Mouse (Mus musculus) frontal cortex, postnatal 25 days (tissue): ENCODE measurements around the gene Cacna1c.

Experiments
- DNase-seq, 2 experiments: peaks; one replicate each; pipeline ENCODE4 v3.0.0; 2022; ENCODE audit warnings: low spot score in 2 of 2

The Cacna1c gene

DNA sequence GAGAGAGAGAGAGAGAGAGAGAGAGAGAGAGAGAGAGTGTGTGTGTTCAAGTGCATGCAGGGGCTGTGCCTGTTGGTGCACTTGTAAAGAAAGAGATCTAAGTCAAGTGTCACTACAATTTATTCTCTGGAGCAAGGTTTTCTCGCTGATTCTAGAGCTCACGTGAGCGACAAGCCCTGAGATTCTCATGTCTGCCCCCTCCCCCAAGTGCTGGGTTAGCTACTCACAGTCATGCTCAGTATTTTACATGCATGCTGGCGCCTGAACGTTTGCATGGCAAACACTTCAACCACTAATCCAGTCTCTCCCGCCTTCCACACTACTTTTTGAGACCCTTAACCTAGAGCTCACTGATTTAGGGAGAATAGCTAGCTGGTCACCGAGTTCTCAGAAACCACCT, 99.7 kb downstream of the Cacna1c start:
- DNase-seq: no peak

DNA sequence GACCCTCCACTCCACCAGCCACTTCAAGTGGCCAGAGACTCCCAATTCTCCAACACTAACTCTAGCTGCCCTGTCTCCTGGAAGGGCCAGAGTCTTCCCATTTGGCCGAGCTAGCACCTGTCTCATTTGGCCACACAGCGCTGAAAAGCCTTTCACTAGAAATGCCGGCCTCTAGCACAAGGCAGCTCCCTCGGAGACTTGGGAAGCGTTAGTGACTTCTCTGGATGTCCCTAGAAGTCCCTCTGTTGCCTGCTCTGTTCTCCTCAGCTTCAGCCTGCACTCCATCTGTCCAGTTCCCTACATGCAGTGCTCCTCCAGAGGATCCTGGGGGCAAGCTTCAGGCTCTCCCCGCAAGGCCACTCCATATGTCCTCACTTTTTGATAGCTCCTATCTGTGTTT, 101.1 kb downstream of the Cacna1c start:
- DNase-seq: no peak

DNA sequence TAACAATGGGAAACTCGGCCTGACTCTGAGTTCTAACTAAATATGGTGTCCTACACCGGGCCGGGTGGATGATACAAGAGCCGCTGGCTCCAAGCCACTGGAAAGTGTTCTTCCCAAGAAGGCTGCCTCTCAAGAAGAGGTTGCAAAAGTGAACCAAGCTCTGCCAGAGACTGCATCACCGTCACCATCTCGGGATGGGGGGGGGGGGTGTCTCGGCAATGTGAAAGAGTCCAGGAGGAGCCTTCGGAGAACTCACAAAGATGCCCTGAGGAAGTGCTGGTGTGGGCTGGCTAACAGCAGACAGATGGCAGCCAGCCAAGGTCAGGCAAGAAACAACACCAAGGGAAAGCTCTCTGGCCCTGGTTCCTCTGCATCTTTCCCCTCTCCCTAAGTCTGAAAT, 107.0 kb downstream of the Cacna1c start:
- no peak for DNase-seq

DNA sequence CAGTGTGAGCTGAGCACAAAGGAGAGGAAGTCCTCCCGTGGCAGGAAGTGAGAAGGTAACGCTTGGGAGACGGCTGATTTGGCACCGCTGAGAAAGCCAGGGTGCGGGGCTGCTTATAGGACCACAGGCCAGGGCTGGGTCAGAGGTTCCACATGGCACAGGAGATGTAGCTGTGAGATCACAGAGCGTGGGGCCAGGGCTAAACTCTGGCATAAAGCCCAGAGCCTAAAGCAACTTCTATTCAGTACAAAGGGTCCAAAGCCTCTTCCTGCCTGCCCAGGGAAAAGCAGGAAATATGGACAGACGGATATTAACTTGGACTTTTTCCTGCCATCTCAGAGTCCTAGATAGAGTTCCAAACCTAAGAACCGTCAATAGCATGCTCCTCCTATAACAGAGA, 107.8 kb downstream of the Cacna1c start:
- no peak for DNase-seq

DNA sequence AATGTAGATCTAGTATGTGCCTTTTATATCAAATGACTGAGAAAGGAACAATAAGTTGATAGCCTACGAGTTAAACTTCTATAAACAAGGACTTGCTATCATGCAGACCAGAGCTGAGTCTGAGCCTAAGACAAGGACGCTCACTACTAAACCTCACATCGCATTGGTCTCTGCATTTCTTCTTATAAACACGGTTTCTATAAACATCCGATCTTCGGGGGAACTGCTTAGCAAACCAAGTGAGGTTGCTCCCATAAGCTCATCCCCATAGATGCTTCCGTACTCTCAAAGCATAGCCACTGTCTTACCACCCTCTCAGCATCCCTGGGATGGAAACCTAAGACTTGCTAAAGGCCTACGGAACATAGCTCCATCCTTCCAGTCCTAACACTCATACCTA, 108.3 kb downstream of the Cacna1c start:
- DNase-seq: no peak

DNA sequence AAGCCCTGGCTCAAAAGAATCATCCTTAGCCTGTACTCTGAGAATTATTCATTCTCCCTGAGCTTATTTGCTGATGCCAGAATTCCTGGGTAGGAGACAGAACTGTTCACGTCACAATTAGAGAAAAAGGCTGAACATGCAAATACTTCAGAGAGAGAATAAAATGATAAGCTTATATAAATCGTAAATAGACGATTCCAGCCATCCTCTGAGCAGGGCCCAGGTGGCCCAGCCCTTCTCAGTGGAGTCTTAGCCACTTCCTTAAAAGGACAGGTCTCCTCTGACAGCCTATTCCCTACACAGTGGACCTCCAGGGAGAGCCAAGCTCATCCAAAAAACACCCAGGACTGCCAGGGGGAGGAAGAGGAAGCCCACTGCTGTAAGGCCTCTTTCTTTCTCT, 110.4 kb downstream of the Cacna1c start:
- DNase-seq: no peak

DNA sequence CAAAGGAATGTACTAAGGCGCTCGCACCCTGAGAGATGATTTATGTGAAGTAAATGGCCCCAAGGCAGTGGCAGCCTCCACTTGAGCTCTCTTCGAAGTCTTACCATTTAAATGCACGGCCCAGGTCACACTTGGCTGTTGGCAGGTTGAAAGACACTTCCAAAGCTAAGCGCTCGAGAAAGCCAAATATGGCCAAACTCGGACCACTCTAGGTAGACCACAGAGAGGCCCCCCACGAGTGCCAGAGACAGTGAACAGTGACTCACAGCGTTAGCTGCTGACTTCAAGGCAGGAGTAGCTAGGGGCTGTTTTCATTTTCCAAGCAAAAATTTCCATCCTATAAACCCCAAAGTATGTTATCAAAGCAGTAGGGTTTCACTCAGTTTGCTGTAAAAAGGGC, 111.7 kb downstream of the Cacna1c start:
- no peak for DNase-seq

DNA sequence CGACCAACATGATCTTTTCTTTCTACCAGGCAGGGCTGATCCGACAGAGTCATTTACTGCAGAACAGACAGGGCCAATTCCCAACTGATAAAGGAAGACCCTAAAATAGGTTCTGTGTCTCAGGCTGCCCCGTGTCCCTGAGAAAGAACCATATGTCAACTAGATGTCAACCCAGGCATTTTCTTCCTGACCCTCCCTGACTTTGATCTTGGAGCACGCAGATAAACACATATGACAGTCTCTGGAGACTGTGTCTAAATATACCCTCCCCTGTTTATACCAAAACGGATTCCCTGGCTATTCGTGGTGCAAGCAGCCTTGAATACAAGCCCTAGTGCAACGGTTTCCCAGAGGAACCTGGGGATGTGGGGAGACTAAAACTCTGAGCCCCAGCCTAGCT, 112.7 kb downstream of the Cacna1c start:
- no peak for DNase-seq

DNA sequence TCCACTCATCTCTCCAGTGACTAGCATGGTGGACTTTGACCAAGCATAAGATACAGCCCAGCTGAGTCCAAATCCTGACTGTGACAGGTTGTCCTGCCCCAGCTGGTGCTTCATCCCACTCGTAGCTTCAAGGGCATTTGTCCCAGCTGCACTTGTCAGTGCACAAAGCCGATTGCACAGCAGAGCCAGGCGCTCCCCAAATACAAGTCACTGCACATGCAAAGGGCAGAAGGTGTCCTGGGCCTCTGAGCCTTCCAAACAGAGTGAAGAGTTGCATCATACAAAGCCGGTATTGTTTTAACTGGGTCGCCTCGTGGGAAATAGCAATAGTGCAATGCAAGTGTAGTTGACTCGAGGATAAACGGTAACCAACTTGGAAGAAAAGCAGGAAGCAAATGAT, 113.6 kb downstream of the Cacna1c start:
- no peak for DNase-seq

DNA sequence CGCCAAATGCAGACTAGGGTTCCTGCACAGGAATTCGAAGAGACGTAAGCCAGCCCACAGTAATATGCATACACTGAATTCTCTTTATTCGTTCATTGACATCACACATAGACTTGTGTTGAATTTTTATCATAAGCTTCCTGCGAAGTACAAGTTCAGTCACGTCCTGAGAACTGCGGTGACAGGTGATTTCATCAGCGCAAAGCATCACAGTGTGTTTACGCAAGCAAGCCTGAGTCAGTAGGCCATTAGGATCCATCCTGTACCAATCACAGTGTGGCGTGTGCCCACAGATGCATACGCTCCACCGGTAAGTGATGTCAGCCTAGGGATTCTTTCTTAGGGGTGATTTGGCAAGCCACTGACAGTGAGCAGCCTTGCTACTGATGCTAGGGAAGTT, 114.6 kb downstream of the Cacna1c start:
- no peak for DNase-seq

DNA sequence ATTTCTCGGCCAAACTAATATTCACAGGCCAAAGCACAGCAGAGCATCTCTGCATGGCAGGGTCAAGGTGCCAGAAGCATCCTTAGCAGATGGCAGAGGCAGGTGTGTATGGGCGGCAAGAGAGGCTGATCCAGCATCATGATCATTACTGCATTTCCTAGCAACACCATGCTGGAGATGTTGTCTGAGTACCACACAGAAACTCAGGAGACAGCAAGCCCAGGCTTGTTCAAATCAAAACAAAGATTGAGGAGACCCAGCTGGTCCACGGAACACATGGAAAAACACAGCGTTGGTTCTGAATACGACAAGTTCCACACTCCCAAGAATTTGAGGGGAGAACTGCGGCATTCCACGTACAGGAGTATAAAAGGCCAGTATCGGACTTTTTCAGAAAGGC, 116.6 kb downstream of the Cacna1c start:
- DNase-seq: no peak

DNA sequence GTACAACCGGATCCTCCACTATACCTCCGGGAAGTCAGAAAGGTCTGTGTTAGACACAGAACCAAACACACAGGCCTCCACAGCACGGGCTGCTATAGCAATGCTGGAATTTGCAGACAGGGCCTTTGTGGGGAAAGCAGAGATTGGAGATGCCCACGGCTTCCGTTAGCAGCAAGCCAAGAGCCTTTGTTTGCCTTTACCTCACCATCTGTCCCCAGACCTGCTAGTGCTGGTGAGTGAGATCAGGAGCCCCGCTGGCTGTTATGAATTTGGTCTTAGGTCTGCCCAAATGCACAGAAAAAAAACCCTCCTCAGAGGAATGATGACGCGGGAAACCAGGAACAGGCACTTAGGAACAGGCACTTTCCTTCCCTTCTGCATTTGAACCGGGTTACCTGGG, 117.3 kb downstream of the Cacna1c start:
- no peak for DNase-seq

DNA sequence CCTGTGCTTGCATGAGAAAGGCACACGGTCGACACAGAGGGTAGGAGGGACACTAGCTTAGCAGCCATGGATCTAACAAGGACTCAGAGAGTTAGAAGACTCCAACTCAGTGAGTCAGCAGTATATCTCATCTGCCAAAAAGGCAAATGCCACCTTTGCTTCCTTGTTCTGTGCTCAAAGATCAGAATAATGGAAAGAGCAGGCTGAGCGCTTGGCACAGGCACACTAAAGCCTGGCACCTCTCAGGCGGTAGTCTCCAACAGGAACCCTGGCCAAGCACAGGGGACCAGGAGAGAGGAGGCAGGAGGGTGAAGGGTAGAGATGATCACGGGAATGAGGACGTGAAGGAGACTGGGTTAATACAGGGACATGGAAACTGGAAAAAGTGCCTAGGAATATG, 119.0 kb downstream of the Cacna1c start:
- no peak for DNase-seq

DNA sequence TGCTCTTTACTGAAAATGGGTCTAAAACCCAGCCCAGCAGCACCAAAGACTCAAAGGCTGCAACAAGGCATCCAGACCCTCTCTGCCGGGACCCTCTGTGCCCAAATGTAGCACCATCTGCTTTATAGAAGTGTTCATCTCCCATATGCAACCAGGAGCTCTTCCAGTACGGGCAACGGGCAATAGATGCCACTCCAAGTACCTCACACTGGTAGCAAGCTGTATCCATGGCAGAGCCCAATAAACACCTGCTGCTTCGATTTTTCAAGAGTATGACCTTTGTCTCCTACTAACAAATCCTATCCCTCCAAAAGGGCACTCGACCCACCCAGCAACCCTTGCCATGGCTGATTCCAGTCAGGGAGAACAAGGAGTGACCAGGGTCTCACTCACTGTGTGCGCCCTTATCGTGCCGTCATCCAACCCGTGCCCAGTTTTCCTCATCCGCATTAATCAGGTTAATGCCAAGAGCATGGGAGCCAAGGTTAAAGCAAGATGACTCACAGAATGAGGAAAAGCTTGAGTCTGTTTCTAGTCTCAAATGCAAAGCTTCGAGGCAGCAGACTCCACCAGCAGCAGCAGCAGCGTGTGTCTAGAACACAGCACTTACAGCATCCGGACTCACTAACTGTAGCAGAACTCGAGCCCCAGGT, 122.7 kb downstream of the Cacna1c start:
- DNase-seq: no peak

DNA sequence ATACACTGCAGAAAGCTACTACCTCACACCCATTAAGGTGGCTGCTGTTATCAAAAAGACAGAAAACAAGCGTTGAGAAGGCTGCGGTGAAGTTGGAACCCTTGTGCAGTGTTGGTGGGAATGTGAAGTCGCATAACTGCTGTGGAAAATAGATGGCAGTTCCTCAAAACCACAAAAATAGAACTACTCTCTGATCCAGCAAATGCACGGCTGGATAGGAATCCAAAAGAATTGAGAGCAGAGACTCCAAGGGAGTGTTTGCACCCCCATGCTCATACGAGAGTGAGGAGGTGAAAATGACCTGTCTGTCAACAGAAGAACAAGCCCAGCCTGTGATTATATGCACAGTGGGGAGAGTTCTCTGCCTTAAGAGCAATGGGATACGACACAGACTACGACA, 123.4 kb downstream of the Cacna1c start:
- no peak for DNase-seq

DNA sequence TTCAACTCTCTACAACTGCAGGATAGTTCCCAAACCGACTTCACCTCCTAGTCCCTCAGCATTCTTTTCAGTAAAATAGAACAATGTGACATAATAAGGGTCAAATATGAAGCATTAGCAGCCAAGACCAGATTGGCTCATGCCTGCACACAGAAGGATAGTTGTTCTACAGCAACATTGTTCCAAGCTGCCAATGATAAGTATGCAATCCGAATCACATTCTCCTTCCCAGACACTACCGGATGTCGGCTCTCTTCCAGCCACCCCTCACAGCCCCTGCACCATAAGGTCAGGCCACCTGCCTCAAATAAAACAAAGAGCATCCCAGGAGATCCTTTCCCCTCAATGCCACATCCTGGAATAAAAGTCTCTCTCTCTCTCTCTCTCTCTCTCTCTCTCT, 125.4 kb downstream of the Cacna1c start:
- no peak for DNase-seq

DNA sequence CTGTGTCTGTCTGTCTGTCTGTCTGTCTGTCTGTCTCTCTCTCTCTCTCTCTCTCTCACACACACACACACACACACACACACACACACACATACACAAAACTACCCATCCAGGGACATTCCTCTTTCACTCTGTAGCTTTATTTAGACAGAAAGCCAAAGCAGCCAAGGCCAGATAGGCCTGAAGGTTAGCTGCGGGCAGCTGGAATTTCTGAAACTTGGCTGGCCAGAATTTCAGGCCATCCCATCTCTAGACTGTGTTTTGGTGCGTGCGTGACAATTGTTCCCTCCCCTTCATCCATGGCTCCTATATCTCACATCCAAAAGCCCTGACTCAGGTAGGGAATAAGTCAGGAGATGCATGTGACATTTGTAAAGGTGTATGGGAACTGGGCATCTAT, 125.9 kb downstream of the Cacna1c start:
- DNase-seq: no peak

DNA sequence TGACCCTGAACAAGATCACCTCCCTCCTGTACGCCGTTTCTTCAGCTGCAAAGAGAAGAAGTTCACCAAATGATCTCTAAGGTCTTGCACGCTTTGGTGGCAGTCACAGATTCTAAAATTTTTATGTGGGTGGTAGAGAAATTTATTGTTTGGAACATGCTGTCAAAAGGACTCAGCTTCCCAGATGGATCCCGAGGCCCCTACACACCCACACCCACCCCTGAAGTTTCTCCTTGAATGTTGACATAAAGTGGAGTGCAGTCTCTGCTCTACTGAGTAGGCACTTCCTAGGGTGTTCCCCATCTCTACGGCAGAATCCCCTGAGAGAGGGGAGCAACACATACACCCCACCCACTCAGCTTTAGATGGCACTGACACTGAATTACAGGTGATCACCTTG, 127.1 kb downstream of the Cacna1c start:
- DNase-seq: no peak

DNA sequence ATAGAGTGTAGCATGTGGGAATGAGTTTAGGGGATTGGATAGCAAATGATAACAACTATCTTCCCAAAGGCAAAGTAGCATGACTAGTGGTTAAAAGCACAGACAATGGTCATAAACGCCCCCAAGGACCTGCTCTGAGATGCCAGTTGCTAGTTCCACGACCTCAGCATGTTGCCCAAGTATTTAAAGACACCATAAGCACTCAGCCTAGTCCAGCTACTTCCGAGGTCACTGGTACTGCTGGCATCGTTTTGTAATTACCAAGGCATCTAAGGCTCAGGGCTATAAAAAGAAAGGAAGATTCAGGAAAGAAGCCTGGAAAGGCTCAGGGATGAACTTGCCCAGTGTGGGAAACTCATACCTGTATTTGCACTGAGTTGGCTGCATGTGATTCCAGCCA, 127.6 kb downstream of the Cacna1c start:
- no peak for DNase-seq

DNA sequence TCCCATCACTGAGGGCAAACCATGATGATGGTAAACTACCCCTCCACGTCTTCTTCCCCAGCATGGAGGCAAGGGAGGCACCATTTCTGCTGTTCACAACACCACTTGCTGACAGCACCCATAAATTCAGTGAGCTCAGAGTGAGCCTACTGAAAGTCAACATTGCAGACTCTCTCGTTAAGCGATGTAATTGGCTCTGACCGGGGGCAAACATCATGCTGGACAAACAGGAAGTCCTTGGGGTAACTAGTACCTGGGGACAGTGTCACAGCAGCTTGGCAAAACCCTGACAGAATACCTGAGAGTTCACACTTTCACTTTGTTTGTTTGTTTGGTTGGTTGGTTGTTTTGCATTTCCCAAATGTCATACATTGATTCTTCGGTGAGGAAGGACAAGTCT, 131.3 kb downstream of the Cacna1c start:
- no peak for DNase-seq

DNA sequence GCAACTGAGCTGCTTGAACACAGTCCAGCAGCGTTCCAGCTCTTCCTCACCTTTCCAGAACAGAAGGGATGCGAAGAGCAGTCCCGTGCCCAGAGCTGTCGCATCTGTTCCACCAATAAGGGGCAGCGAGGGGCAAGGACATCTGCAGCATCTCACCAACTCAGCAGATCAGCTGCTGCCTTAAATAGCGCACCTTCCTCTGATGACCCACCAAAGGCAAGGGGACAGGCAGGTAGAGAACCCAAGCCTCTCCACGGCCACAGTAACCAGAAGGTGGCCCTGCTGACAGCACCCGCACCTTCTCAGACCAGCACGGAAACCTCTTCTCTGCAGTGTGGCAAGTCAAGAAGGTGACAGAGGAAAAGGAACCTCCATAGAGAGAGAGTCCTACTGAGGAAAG, 131.8 kb downstream of the Cacna1c start:
- DNase-seq: no peak

DNA sequence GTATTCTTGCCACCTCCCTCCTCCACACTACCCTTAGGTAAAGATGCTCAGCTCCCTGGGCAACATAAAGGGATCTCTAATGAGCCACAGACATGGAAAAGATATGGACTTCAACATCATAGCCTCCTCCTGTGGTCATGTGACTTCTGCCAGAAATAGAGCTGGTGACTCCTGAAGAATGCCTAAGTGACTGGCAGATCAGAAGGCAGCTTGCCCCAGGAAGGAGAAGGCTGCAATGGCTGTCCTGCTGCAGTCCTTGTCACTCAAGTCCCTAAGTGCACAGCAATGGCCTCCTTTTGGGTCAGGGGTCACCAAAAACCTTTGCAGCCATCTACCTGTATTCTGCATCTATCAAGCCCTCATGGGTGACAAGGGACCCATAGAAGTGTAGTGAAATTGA, 133.5 kb downstream of the Cacna1c start:
- no peak for DNase-seq

DNA sequence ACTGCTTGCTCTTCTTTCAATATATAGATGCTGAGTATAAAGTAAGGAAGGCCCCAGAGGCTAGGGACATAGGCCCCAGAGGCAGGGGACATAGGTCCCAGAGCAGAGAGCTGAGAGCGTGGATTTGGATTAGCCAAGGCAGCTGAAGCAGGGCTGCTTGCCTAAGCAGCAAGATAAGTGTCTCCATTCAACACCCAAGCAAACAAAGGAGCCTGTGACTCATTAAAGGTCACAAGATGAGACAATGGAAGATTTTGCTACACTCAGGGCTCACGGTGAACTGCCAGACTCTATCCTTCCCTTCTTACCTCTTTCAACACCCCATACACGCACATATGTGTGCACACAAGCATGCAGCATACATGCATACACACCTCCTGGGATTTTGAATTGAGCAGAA, 137.3 kb downstream of the Cacna1c start:
- DNase-seq: no peak

DNA sequence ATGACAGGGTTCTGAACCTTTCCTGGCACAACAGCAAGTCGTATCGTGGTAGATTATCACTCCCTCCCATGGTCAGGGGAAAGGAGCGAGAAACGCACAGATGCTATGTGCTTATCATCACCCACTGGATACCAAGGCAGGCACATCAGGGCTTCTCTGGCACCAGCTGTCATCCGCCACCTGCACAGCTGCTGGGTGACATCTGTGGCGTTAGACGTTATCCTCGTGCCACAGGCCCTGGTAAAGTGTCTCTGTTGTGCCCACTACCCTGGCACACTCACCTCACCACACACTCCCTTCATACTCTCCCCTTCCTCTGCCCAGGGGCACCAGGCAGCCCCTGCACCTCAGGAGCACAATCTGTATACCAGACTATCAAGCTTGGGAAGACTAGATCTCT, 137.8 kb downstream of the Cacna1c start:
- DNase-seq: no peak

DNA sequence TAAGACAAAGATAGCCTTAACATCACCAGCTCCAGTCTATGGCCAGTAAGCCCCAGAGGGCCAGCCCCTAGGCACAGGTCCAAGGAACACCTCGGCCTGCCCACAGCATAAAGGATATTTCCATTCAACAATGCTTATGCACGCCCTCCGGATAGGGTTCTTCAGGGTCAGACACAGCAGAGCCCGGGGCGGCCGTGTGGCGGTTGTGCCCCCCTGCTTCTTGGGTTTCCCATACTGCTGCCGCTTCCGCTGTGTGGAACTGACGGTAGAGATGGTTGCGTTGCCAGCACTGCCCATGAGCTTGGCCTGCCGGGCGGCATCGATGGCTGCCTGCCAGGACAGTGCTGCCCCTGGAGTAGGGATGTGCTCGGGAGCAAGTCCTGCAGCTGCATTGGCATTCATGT, 139.1 kb downstream of the Cacna1c start:
- DNase-seq: no peak
